Mouse (Mus musculus): ENCODE data around the gene Gm10322. TPM values are rescaled to one million over a fixed set of nuclear protein-coding genes. Genes with fewer than 3 reads are reported as not detected.

Gene Gm10322
- polyA plus RNA-seq (2017; shearing (Covaris generic)): 1 to 10 TPM in 1 of 2 experiments, not detected in 1; 1.3 TPM

GRCm38 (mm10) chr10:59615981-59616520, at the start of gene Gm10322:
TSS of gene Gm10322 (plus strand) at chr10:59616063.

DNA sequence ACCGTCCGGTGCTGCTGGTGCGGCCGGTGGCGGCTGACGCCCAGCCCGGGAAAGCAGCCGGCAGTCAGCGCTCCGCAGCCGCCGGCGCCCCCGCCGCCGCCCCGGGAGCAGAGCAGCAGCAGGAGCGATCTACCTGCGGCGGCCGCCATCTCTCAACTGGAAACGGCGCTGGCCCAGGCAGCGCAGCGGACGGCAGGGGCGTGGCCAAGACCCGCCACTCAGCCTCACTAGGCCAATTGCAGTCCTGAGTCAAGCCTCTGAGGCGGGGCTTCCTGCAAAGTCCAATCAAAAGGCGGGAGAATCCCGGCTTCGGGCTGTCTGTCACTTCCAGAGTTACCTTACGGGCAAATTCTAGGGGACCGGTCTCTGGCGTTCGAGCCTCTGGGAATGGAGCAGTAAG, 659 bp downstream of the Gm10322 start, which contains the start of gene Mcu:
Mcu (minus strand) TSS at position 171 of the 400 bp plus-strand sequence.

Other genes with a start within 250 kb of the Gm10322 start
- gene Gm10273, start 220.4 kb upstream of the Gm10322 start, polyA plus RNA-seq (2017; shearing (Covaris generic)): 100 to 1,000 TPM in 1 of 2 experiments, 10 to 100 TPM in 1; 77.1 to 116 TPM
- gene Pla2g12b, start 212.4 kb upstream of the Gm10322 start, polyA plus RNA-seq (2017; shearing (Covaris generic)): under 1 TPM; 0.48 to 0.53 TPM
- gene Oit3, start 174.3 kb upstream of the Gm10322 start, polyA plus RNA-seq (2017; shearing (Covaris generic)): under 1 TPM in 1 of 2 experiments, not detected in 1; 0.12 TPM
- 10 to 100 TPM; 17.5 to 19.4 TPM for gene Mcu, start 629 bp downstream of the Gm10322 start, polyA plus RNA-seq (2017; shearing (Covaris generic))
- gene Micu1, start 86.4 kb downstream of the Gm10322 start, polyA plus RNA-seq (2017; shearing (Covaris generic)): 10 to 100 TPM; 43.8 to 53.3 TPM

All from inflammation-experienced regulatory T-cells (primary cell).